Mouse (Mus musculus) naive thymus-derived CD4-positive, alpha-beta T cell, adult 2 months (primary cell): ENCODE measurements around the gene Myadml2.

ENCODE experiments used
- DNase-seq: peaks from one replicate; pipeline ENCODE4 v3.0.0-alpha.2; 2011; ENCODE audit warnings: low read depth

Myadml2 gene

GRCm38 (mm10) chr11:120629911-120630310 is 18.0 kb downstream of the Myadml2 start:
- no peak for DNase-seq

- peak; percentile 75 for DNase-seq
Measured at GRCm38 (mm10) chr11:120629341-120629730, 18.6 kb downstream of the Myadml2 start.

GRCm38 (mm10) chr11:120628601-120629340 is 19.2 kb downstream of the Myadml2 start:
- no peak for DNase-seq

- peak; percentile 85 for DNase-seq
Measured at GRCm38 (mm10) chr11:120627468-120628300, 20.3 kb downstream of the Myadml2 start.

DNA sequence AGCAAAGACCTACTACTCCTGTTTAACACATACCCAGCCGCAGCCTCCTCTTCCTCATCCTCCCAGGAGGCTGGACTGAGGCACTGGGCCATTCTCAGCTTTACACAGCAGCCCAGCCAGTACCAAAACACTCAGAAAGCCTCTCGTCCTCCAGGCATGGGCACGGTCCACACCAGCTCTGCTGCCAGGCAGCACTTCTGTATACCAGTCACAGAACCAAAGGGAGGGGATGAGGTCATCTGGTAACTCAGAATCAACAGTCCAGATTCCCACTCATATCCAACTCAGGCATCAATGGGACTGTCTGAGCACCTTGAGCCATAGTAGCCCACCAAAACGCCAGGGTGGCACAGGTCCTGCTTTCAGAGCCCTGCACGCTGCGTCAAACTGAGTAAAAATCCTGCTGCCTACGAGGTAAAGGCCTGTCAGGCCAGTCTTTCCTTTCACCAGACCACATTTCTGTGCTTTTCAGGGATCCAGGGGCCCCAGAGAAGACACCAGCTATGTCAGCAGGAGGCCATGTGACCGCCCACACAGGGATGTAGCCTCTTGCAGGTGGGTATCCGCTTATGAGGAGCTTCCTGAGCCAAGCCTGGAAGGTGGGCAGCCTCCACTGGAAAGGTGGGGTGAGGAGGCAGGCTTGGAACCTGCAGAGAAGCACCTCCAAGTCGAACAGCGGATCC is 21.0 kb downstream of the Myadml2 start:
- DNase-seq = no peak

- DNase-seq = no peak
Measured at GRCm38 (mm10) chr11:120625152-120625775, 22.7 kb downstream of the Myadml2 start, which contains the start of gene Sirt7. Gene Sirt7 (minus strand): TSS chr11:120625240.

DNA sequence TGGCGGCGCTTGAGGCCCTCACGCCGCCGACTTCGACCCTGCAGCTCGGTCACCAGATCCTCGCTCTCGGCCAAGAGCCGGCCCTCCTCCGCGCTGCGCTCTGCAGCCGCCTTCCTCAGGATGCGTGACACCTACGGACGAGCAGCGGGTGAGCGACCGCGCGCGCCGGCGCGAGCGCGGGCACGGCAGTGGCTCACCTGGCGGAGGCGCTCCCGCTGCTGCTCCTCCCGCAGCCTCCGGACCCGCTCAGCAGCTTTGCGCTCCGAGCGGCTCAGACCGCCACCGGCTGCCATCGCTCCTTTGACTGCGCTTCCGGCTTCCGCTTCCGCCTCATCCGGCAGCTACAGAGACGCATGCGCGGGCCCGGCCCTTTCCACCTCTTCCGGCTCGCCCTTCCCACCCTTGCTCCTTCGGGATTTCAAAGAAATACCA is 23.3 kb downstream of the Myadml2 start:
- peak; percentile 86 for DNase-seq

DNA sequence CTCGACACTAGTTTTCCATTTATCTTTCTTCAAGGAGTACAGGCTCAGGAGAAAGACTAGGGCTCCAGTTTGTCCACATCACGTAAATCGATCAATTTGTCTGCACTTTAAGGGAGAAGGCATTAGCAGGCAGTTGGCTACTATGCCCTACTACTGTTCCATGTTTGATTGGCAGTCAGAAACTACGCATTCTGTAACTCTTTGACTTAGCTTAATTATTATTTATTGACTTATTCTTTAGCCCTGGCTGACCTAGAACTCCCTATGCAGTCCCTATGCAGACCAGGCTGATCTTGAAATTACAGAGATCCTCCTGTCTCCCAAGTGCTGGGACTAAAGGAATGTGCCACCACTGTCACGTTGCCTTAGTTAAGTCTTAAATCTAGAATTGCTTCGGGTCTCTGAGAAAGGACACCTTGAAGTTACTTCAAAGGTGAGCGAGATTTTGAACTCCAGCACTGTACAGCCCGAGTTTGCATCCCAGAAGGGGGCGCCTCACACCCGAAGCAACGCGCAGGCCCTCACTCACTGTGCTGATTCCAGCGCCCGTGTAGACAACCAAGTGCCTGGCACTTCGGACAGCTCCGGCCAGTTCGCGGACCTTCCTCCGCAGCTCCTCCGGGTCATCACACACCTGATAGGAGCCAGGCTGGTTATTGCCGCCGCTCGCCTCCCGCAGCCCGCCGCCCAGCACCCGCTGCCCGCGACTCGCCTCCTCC is 23.8 kb downstream of the Myadml2 start:
- DNase-seq = peak; percentile 86

- no peak for DNase-seq
Measured at GRCm38 (mm10) chr11:120622805-120623204, 25.2 kb downstream of the Myadml2 start.

GRCm38 (mm10) chr11:120620195-120620594 is 27.8 kb downstream of the Myadml2 start:
- DNase-seq = no peak

- no peak for DNase-seq
Measured at GRCm38 (mm10) chr11:120618619-120619535, 29.1 kb downstream of the Myadml2 start.

DNA sequence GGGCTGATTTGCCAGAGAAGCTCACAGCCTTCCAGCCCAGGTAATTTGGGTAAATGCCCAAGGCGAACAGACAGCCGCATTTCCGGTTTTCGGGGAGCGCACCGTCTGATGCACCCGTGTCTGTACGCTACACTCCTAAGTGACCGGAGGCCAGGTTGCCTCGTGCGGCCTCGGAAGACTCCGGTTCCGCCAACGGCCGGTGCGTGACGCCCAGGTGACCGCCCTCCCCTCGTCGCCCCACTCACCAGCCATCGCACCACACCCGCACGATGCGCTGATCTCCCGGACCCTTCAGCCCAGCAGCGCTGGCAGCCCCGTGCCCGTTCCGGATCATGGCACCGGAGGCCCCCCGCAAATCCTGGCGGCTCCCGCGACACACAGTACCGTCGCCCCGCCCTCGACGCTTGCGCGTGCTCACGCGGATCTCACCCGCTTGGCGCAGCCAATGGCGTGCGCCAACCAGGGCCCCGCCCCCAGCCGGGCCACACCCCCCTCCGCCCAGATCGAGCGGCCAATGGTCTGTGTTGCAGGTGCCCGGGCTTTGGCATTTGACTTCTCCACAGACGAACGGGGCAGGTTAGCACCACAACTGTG is 30.3 kb downstream of the Myadml2 start, which contains the start of gene Pcyt2:
TSS of gene Pcyt2 (minus strand) at position 418 of the 594 bp plus-strand sequence.
- DNase-seq = peak; percentile 94

DNA sequence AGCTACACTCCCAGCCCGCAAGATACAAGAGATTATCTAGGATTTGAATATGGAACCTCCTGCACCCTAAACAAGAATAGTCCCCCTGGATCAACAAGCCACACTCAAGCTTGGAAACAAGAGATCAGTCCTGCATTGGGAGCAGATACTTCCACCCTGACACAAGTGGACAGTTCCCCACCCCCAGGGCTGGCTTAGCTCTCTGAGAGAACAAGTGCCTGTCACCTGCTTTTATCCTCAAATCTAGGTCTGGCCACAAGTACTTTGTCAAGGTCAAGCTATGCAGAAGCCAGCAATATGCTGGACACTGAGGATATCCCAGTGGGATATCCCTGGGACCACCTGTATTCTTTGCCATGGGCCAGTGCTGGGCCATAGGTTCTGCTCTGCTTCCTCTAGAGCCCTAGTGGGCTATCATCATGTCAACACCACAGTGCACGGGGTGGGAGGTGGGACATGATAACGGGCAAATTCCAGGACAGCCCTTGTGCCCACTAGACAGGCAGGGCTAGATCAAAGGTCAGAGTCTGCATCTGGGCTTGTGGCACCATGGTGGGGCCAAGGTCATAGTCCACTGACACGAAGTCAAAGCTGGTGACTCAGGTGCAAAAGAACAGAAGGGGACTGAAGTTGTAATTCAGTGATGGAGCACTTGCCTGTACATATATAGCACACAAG is 31.2 kb downstream of the Myadml2 start:
- peak; percentile 32 for DNase-seq

GRCm38 (mm10) chr11:120615606-120616203 is 32.3 kb downstream of the Myadml2 start:
- no peak for DNase-seq

DNA sequence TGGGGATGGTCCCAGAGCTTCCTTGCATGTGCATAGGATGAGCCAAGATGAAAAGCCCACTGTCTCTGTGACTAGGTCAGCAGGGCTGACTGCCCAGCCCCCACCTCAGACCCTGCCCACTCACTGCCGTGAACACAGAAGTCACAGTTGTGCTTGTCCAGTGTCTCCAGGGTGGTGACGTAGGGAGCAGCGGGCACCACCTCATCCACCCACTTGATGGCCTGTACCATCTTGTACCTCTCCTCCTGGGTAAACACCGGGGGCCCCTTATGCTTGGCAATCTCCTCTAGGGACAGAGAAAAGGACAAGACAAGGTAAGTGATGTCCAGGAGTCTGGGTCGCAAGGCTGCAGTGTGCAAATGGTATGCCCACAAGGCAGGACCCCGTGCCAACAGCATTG is 32.8 kb downstream of the Myadml2 start:
- no peak for DNase-seq

DNA sequence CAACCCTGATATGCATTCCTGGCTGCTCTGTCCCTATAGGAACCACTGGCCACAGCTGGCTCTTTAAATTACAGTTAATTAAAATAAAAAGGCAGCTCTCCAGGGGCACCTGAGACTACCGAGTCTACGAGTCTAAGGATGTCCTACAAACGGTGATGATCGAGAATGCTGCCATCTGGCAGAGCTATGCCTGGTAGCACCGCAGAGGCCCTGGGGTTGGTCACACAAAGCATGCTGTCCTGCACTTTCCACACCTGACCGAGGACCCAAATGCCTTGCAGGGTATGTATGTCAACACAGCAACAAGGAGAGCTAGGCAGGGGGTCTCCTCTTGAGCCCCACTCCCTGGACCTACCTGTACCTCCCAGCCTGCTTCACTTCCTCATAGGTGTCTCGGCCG is 34.0 kb downstream of the Myadml2 start:
- DNase-seq = no peak

GRCm38 (mm10) chr11:120613481-120613972 is 34.4 kb downstream of the Myadml2 start:
- no peak for DNase-seq

DNA sequence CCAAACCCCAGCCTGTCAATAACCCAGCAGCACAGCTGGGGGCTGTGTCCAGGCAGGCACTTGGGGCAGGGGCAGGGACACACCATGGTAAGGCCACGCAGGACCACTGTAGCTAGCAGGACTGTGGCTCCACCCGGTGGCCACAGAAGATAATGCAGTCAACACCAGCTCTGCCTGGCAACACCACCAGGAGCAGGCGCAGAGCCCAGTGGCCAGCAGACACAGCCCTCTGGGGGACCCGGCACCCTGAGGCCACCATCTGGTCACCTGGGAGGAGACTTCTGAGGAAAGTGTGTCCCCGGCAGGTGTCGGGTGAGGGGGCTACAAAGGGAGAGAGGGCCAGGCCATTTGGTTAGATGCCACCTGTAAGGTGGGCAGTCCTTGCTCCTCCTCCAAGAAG is 35.2 kb downstream of the Myadml2 start:
- DNase-seq = peak; percentile 88
